Mouse (Mus musculus) testis, postnatal 14 days (tissue): ENCODE results near the gene Atxn7l3.

ENCODE experiments used
- DNase-seq: peaks from one replicate; pipeline ENCODE4 v3.0.0; 2021; ENCODE audit warnings: low spot score

Gene Atxn7l3

DNA sequence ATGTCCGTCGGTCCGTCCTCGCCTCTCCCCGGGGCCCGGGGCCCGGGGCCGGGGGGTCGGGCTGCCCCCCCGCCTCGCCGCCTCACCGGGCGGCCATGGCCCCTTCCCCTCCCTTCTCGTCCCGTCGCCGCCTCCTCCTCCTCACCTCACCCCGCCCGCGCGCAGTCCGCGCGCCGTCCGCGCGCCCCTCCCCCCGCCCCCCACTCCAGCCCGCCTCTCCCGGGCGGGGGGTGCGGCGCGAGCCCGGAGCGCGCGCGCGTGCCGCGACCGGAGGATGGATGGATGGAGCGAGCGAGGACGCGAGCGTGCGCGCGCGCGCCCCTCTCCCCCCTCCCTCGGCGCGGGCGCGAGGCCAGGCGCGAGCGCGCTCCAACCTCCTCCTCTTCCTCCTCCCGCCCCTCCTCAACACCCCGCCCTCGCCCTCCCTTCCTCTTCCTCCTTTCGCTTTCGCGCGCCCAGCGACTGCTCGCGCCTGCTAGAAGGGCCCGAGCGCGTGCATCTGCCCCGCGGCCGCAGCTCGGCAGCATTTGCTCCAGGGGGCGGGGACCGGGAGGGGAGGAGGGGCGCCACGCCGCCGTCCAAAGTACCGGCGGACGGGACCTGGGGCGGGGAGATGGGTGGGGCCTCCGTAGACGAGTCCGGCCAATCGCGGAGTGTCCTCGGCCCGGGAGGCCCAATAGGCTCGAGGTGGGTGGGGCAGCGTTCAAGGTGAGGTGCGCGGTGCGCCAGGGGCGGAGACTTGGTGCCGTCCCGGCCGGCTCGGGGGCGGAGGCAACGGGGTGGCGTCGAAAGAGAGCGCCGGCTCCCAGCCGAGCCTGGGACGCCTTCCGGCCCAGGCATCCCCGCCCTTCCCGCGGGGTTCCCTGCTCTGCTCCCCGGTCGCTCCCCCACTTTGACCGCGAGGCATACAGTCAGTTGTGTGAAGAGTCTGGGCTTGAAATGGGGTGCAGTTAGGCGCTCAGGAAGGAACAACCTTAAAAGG, at the start of gene Atxn7l3:
Atxn7l3 (minus strand) TSS at position 141 of the 982 bp plus-strand sequence.
- DNase-seq: peak; percentile 99

DNA sequence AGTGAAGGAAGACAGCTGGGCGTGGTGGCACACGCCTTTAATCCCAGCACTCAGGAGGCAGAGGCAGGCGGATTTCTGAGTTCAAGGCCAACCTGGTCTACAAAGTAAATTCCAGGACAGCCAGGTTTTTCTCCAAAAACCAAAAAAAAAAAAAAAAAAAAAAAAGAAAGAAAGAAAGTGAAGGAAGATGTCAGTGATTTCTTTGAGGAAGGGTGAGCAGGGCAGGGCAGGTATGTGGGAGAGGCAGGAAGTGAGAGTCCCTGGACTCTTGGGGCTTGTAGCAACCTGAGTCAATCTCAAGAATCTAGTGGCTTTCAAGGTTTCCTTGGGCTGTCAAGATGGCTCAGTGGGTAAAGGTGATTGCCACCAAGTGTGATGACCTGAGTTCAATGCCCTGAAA, 48.0 kb upstream of the Atxn7l3 start:
- no peak for DNase-seq

DNA sequence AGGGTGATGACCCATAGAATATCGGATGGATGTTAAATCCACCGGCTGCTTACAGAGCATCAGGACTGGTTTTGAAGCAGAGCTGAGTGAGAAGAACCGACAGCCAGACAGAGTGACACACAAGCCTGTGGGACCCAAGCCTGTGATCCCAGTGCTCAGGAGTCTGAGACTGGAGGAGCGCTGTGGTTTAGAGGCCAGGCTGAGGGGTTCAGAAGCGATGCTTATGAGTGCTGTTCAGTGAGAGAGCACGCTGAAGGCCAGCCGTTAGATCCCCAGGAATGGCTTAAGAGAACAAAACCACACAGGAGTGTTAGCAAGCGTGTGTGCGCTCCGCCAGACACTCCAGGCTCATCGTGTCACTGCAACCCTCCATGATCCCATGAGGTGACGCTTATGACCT, 46.3 kb upstream of the Atxn7l3 start:
- DNase-seq: no peak

DNA sequence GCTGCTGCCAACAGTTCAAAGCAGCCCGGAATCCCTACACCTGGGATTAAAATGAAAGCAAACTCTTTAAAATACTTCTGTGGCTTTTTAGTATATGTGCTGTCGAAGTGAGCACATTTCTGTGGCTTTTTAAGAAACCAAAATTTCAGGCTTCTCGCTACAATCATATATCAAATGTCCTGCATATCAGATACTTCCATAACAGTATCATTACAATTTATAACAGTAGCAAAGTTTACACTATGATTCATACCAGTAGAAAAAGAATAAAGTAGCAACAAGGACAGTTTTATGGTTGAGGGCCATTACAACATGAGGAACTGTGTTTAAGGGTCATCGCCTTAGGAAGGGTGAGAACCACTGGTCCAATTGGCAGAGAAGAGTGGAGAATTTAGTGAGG, 44.7 kb upstream of the Atxn7l3 start:
- DNase-seq: no peak

DNA sequence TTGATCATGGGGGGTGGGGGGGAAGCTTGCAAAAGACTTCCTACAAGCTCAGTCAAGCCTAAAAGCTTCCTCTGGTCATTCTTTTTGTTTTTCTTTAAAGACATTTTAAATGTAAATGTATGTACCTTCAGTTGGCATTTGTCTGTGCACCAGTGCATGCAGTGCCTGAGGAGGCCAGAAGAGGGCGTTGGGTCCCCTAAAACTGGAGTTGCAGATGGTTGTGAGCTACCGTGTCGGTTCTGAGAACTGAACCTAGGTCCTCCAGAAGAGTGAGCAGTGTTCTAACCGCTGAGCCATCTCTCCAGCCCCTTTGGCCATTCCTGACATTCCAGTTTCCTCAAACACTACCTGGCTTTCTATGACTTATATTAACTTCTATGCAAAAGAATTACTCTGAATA, 43.2 kb upstream of the Atxn7l3 start:
- peak; percentile 39 for DNase-seq

DNA sequence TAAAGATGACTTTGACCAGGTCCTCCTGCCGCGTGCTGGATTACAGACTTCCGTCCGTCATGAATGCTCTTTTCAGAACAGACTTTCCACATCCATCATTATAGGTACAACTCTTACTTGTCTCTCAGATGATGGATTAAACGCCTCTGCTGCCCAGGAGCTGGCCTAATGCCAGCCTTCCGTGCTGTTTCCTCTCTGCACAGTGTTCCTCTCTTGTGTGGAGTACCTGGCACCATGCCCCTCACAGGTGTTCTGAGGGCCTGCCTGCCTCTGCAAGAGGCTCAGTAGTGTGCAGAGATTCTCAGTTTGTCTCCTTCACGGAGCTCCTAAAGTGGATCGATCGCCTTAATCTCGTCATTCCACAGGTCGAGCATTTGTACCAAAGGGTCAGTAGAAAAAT, 42.8 kb upstream of the Atxn7l3 start:
- peak; percentile 36 for DNase-seq

DNA sequence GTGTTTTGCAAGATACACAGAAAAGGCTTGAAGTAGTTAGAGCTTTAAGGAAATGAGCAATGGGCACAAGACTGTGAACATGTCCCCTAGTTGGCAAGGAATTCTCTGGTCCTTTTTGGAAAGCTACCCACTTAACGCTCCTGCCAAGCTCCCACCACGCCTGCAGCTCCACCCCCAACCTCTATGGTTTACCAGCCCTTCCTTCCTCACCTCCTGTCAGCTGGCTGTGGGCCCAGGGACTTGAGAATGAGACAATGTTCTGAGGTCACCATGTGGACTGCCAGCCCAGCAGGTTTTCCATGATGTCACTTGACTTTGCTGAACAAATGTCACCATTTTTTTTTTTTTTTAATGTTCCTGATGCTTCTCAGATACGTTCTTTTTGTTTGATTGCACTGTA, 42.1 kb upstream of the Atxn7l3 start:
- DNase-seq: peak; percentile 37

DNA sequence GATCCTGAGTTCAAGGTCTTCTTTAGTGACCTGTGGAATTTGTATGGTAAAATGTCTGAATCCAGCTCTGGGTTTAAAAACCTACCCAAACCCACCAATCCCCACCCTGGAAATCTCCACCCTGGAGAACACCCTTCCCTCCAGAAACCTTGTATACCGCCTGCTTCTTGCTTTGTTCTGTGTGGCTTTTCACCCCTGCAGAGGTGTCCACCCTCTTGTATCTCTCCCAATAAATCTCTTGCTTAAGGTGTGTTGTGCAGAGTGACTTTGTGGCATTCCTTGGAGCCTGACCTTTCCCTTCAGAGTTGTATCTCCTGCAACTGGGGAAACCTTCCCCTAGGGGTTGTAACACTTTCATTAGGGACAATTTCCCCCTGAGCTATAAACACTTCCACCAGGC, 41.5 kb upstream of the Atxn7l3 start:
- no peak for DNase-seq

DNA sequence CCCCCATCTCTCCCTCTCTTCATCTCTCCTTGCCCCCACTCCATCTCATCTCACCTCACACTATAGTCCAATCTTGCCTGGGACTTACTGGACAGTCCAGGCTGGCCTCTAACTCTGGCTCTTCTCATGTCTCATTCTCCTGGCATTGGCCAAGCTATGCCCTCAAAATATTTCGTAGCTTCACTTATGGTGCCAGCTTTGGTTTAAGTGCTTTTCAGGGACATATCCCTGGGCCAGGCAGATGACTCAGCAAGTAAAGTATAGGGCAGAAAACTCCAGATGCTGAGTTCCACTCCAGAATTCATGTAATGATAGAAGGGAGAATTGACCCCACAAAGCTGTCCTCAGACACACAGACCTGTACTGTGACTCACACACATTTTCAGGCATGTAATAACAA, 39.8 kb upstream of the Atxn7l3 start:
- no peak for DNase-seq

DNA sequence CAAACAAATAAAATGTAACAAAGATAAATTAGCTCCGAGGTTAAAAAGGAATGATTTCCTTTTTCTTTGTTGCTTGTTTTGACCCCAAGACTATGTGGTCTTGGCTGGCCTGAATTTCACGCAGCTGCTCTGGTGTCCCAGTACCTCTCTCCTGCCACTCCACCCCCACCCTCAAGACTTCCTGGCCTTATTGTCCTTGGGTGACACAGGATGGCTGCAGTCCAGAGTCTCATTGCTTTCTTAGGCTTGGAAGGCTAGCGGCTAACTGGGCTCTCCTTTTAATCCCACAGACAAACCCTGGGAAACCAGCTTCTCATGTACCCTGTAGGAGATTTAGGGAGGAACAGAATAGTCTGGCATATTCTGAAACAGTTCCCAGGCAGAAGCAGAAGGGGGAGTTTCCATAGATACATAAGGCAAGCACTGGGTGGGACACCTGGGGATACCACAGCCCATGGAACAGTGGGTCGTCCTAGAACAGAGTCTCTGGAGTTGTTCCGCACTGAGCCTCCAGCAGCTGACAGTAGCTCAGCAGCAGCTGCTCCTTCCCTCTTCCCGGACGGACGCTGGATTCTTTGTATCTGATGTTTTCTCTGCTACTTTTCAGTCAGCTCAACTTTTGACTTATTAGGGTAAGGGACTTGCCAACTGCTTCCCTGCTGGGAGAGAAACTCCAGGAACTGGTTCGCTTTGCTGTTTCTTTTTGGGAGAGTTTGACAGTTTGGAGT, 38.7 kb upstream of the Atxn7l3 start:
- peak; percentile 71 for DNase-seq

DNA sequence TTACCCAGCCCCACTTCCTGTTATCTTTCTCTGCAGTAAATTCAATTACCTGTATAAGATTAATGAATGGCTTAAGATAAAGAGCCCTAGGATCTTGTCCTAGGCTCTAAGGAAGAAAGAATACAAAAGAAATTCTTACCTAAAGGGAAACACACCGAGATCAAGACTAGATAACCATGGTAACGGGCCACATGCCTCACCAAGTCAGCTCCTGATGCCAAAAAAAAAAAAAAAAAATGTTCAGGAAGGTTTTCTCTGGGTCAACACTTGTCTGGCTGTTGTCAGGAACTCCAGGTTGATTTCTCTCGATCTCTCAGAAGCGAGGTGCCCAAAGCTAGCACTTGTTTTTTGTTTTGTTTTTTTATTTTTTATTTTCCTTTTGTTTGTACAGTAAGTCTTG, 37.6 kb upstream of the Atxn7l3 start:
- no peak for DNase-seq

DNA sequence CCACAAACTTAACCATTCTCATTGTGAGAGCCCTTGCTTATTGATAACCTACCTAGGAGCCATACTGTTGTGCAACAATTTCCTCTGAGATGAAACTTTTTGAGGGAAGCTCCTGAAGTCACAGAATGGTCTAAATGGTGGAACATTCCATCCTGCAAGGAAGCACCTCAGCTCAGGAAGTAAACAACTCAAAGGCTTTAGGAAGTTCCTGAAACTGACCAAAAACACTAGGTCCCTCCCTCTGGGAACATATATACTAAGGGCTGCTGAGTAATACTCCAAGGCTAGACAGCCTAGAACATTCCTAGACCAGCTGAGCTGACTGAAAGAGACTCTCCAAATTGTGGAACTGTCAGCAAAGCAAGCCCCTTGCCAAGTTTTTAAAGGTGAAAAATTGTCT, 36.6 kb upstream of the Atxn7l3 start:
- no peak for DNase-seq

DNA sequence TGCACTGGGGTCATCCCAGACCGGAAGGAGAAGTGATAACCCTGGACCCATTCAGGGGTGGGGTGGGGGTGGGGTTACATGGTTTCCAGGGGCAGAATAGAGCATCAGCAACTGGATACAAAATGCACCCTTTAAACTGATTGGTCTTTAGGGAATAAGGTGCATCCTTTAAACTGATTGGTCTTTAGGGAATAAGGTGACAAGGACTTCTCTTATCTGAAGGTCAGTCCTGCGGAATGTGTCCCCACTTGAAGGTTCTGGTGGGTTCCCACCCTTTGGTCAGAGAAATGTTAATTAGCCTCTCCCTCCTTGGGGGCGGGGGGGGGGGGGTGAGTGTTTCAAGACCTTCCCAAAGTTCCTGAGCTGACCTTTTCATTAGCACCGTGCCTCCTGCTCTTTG, 35.4 kb upstream of the Atxn7l3 start:
- DNase-seq: no peak

DNA sequence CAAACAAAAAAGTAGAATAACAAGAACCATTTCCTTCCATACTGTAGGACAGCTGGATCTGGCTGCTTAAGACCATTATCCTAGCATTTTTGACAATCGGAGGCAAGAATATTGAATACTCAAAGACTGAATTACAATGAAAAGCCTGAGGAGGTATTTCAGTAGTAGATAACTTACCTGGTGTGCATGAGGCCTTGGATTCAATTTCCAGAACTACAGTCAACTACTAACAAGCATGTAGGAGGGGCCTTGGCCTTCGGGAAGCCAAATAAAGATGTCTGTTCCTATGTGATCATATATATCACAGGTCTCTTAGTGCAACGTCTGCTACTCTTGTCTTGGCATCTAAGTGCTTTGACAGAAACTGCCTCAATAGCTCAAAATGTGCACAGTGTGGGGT, 33.6 kb upstream of the Atxn7l3 start:
- DNase-seq: no peak

DNA sequence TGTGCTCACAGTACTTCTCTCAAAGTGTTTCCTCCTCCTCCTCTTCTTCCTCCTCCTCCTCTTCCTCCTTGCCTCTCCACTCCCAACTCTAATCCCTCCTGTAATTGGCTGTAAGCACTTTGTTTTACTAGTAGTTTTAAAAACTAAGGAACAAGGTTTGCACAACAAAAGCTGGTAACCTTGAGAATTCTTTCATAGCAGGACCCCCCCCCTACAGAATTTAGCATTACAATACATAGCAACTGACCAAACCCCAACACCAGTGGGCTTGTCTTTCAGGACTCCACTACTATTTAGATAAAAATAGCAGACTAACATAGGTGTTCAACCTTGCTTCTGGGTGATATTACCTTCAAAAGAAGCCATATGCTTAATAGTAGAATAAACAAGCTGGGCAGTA, 33.1 kb upstream of the Atxn7l3 start:
- no peak for DNase-seq

DNA sequence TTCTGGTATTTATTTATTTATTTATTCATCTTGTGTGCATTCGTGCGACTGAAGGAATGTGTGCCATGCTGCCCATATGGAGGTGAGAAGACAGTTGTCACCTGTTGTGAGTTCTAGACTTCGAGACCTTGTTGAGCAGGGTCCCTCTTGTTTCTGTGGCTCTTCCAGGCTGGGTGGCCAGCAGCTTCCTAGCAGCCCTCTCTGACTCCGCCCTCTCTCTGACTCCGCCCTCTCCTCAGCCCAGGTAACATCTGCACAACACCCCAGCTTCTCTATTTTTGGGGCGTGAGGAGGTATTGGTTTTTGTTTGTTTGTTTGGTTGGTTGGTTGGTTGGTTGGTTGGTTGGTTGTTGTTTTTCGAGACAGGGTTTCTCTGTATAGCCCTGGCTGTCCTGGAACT, 31.4 kb upstream of the Atxn7l3 start:
- DNase-seq: no peak

DNA sequence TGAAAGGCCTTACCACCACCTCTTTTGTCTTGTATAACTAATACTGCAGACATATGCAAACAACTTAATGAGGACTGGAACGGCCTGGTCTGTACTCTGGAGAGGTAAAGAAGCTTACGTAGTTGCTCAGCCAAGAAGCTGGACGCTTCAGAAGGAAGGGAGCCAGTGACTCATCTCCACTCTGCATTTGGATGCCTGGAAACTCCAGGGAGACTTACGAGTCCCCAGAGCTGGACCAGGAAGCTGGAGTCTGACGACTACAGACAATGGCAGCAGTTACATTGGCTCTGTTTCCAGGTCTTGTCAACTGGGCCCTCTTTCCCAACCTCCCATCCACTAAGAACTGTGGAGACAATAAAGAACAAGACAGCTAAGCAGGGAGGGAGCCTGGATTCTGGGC, 30.8 kb upstream of the Atxn7l3 start:
- DNase-seq: no peak

DNA sequence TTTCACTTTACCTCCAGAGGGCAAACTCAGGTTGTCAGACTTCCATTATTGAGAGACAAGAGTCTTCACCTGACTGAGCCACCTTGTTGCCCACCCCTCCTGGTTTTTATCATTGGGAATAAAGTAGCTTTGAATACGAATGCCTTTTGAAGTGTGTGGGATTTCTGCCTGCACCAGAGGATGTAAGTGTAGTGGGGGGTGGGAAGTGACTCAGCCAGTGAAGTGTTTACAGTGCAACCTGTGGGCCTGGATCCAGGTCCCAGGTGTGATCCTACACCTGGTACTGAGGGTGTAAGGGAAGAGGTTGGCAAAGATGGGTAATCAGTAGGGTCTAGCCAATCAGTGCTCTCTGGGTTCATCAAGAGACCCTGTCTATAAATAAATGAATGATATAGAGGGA, 27.1 kb upstream of the Atxn7l3 start:
- DNase-seq: no peak

DNA sequence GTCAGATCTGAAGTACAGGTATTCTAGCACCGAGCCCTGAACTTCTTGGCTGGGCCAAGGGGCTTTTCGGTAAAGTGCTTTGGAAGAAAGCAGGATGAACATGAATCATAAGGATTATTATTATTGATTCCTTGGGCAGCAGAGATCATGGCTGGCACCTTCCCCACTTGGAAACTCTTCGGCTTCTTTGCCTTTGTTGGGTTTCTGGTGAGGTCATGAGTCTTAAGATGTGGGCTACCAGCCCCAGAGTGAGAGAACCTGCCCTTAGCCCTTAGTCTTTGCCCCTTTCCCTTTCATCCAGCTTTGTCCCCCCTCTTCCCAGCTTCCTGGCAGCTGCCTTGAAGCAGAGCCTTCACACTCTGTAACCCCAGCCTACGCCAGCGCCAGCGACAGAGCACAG, 25.5 kb upstream of the Atxn7l3 start:
- no peak for DNase-seq

DNA sequence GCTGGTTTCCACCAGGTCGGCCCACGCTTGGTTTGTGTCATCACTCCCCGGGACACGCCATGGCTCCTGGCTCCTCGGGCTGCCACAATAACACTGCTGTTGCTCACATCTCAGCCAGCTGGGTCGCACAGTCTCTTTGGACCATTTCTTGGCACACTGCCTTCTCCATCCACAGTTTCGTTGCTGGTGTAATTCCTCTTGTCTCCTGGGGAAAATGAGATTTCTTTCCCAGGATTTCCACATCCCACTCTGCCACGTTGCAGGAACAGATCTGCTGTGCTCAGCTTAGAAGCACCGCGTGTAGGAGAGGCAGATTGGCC, 24.2 kb upstream of the Atxn7l3 start:
- DNase-seq: peak; percentile 79

DNA sequence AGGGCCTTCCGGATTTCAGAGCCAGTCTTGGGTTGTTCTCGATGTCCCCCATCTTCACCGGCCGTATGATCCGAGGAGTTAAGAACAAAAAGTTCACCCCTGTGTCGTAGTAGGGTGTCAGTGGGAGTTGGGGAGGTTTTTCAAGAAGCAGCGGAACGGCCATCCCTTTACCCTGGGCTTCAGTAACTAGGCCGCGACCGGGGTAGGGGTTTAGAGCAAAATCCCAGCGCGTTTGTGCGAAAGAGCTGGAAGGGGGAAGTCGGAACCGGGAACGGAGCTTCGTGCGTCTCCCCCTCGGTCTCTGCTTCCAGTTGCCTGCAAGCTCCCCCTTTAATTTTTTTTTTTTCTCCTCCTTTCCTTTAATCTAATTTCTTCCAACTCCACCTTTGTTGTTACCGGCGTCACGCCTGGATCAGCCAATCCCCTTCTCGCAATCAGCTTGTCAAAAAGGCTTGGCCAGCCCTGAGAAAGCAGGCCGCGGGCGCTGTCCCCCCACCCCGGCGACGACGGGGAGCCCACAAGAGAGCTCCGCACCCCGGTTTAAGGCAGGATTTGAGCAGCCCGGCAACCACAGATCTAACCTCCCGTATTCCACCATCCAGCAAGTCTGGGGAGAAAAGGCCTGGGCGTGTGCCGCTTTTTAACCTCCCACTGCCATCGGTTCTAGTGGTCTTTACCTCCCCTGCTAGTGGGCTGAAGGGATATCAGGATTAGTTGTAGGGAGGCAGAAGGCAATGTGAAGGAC, 23.7 kb upstream of the Atxn7l3 start:
- peak; percentile 82 for DNase-seq

DNA sequence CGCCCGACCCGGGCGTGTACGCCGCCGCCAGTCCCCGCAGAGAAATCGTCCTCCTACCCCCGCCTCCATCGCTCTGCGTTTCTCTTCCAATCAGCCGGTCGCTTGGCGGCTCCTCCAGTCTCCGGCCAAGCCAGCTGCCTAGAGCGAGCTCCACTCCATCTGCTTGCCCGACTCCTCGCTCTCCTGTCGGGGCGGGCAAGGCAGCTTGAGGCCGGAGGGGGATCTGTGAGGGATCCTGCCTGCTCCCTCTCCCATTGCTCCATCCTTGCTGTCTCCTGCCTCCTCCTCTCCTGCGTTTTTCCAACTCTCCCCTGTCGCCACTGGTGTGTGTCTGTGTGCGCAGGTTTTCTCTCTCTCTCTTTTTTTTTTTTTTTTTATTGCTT, 23.0 kb upstream of the Atxn7l3 start, which contains the start of gene Ubtf:
Ubtf (minus strand) TSS at position 333 of the 383 bp plus-strand sequence.
- peak; percentile 81 for DNase-seq
